8 mouse cellular contexts compared by ENCODE assay signal in the genomic region with DNA sequence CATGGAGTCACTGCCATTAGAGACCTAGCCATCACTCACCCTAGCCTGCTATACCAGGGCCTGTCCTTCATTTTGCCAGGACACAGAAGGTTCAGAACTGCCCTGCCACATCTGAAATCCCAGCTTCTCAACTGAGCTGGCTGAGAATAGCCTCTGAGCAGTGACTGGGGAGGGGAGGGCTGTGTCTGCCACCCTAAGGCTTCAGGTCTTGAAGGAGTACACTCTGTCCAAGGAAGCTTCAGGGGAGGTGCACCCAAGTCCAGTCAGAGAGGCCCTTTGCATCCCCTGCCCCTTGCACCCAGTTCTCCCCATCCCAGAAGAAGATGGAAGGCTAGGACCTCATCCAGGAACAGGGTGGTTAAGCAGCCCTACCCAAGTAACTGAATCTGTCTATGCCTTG. TPM values are rescaled to one million over a fixed set of nuclear protein-coding genes. Genes with fewer than 3 reads are reported as not detected.
DNase-seq lines count a peak whose midpoint lies in the region; ATAC-seq and TF ChIP-seq lines count a peak whose summit lies in the region.

No protein-coding gene starts in this region.

- no peak for TF ChIP-seq CTCF in kidney, postnatal 0 days (IDR thresholded peaks at IDR 0.05; ENCODE audit: low read depth)
- TF ChIP-seq CTCF in heart, postnatal 0 days (IDR thresholded peaks at IDR 0.05; ENCODE audit: low read depth): no peak
- TF ChIP-seq CTCF in liver, postnatal 0 days (IDR thresholded peaks at IDR 0.05; ENCODE audit: low read depth): no peak

- no peaks in the 10 kb centered on the region for H3K27me3 ChIP-seq in kidney, postnatal 0 days (ENCODE audit: insufficient read depth, low read length)
- no peaks in the 10 kb centered on the region for H3K27me3 ChIP-seq in embryonic facial prominence, embryonic 14.5 days (replicated peaks; ENCODE audit: control insufficient read depth, insufficient read depth, low read length)
- H3K27me3 ChIP-seq in heart, postnatal 0 days (ENCODE audit: control insufficient read depth, insufficient read depth, low read length): no peaks in the 10 kb centered on the region
- no peaks in the 10 kb centered on the region for H3K27me3 ChIP-seq in liver, postnatal 0 days (ENCODE audit: insufficient read depth, low read length)

- H3K9ac ChIP-seq in kidney, postnatal 0 days (ENCODE audit: low read depth, low read length): peak overlapping the region; percentile 96
- H3K9ac ChIP-seq in embryonic facial prominence, embryonic 14.5 days (ENCODE audit: low read depth, low read length): peak overlapping the region; percentile 91
- H3K9ac ChIP-seq in heart, postnatal 0 days (replicated peaks; ENCODE audit: low read depth, low read length): peak overlapping the region; percentile 91
- H3K9ac ChIP-seq in liver, postnatal 0 days (replicated peaks): peak overlapping the region; percentile 81

- no peaks in the 10 kb centered on the region for H3K36me3 ChIP-seq in kidney, postnatal 0 days (ENCODE audit: insufficient read depth, low read length)
- H3K36me3 ChIP-seq in embryonic facial prominence, embryonic 14.5 days (ENCODE audit: control insufficient read depth, insufficient read depth, low read length): peaks cover 37% of the 10 kb centered on the region; the same call in 1 of the 2 replicates
- H3K36me3 ChIP-seq in heart, postnatal 0 days (replicated peaks; ENCODE audit: control insufficient read depth, insufficient read depth, low read length): peaks cover 14% of the 10 kb centered on the region
- H3K36me3 ChIP-seq in liver, postnatal 0 days (replicated peaks; ENCODE audit: insufficient read depth, low read length): peaks cover 13% of the 10 kb centered on the region

- DNase-seq in kidney, postnatal 0 days (ENCODE audit: low spot score): no peak
- no peak for DNase-seq in kidney, adult 11 months
- DNase-seq in embryonic facial prominence, embryonic 14.5 days (ENCODE audit: low spot score): no peak
- DNase-seq in heart, postnatal 0 days (ENCODE audit: low spot score): no peak
- no peak for DNase-seq in liver, postnatal 0 days
- DNase-seq in spleen, adult 12 weeks (ENCODE audit: low spot score): no peak
- no peak for DNase-seq in frontal cortex, postnatal 25 days (ENCODE audit: low spot score in 2 of 2)
- no peak for DNase-seq in ovary, postnatal 36 days (ENCODE audit: low spot score)

- no peak for ATAC-seq in kidney, postnatal 0 days (replicated peaks; ENCODE audit: low FRiP score, low read depth)
- no peak for ATAC-seq in embryonic facial prominence, embryonic 14.5 days (ENCODE audit: low read depth)
- no peak for ATAC-seq in heart, postnatal 0 days (ENCODE audit: insufficient read depth, low read depth)
- ATAC-seq in liver, postnatal 0 days: no peak

- no peak overlapping the region for H3K27ac ChIP-seq in kidney, postnatal 0 days
- H3K27ac ChIP-seq in embryonic facial prominence, embryonic 14.5 days (replicated peaks; ENCODE audit: low read depth, low read length): no peak overlapping the region
- H3K27ac ChIP-seq in heart, postnatal 0 days (ENCODE audit: low read depth): 0 out of 2 replicates have a peak overlapping the region, but pooled peaks have one; percentile 97
- no peak overlapping the region for H3K27ac ChIP-seq in liver, postnatal 0 days (ENCODE audit: low read depth)

- peak overlapping the region; percentile 97 for H3K4me3 ChIP-seq in kidney, postnatal 0 days (replicated peaks; ENCODE audit: low read depth, low read length)
- peak overlapping the region; percentile 95 for H3K4me3 ChIP-seq in embryonic facial prominence, embryonic 14.5 days (ENCODE audit: low read depth, low read length)
- H3K4me3 ChIP-seq in heart, postnatal 0 days (ENCODE audit: low read depth, low read length): peak overlapping the region; percentile 87
- peak overlapping the region; percentile 87 for H3K4me3 ChIP-seq in liver, postnatal 0 days (ENCODE audit: low read depth, low read length)

- H3K4me1 ChIP-seq in kidney, postnatal 0 days (replicated peaks; ENCODE audit: insufficient read depth, low read length): peaks cover 24% of the 10 kb centered on the region
- H3K4me1 ChIP-seq in embryonic facial prominence, embryonic 14.5 days (ENCODE audit: control insufficient read depth, insufficient read depth, low read length): peaks cover 36% of the 10 kb centered on the region
- peaks cover 56% of the 10 kb centered on the region for H3K4me1 ChIP-seq in heart, postnatal 0 days (ENCODE audit: control insufficient read depth, insufficient read depth)
- H3K4me1 ChIP-seq in liver, postnatal 0 days (ENCODE audit: insufficient read depth): peaks cover 50% of the 10 kb centered on the region

- peak overlapping the region; percentile 90 for H3K4me2 ChIP-seq in kidney, postnatal 0 days (ENCODE audit: low read length)
- peak overlapping the region; percentile 53 for H3K4me2 ChIP-seq in embryonic facial prominence, embryonic 14.5 days (ENCODE audit: low read depth, low read length)
- peak overlapping the region; percentile 87 for H3K4me2 ChIP-seq in heart, postnatal 0 days (ENCODE audit: low read depth, low read length)
- H3K4me2 ChIP-seq in liver, postnatal 0 days (ENCODE audit: low read depth, low read length): peak overlapping the region; percentile 97

- H3K9me3 ChIP-seq in kidney, postnatal 0 days (replicated peaks; ENCODE audit: low read length): no peaks in the 10 kb centered on the region
- H3K9me3 ChIP-seq in embryonic facial prominence, embryonic 14.5 days (ENCODE audit: control insufficient read depth, low read length): no peaks in the 10 kb centered on the region
- no peaks in the 10 kb centered on the region for H3K9me3 ChIP-seq in heart, postnatal 0 days (replicated peaks; ENCODE audit: control insufficient read depth, low read length)
- no peaks in the 10 kb centered on the region for H3K9me3 ChIP-seq in liver, postnatal 0 days (ENCODE audit: low read length)

- TF ChIP-seq EP300 in heart, postnatal 0 days (IDR thresholded peaks at IDR 0.05; ENCODE audit: low read depth): no peak
- no peak for TF ChIP-seq EP300 in liver, postnatal 0 days (IDR thresholded peaks at IDR 0.05; ENCODE audit: low read depth)

RNA-seq across cellular contexts. Expression of a gene that starts 1.7 kb away (rescaled TPM):
- polyA plus RNA-seq in kidney, postnatal 0 days (2015; fragmentation: Nextera tagmentation; extraction: Ambion mirVana): 34.6 and 35.7 TPM in 2 replicates
- 53.5 and 53.7 TPM in 2 replicates for polyA plus RNA-seq in embryonic facial prominence, embryonic 14.5 days (2014; fragmentation: Nextera tagmentation; extraction: Ambion mirVana)
- 104 and 114 TPM in 2 replicates for total RNA-seq in heart, postnatal 0 days (2014; rRNA removed; ENCODE audit: low replicate concordance)
- polyA plus RNA-seq in heart, postnatal 0 days (2015; fragmentation: Nextera tagmentation; extraction: Ambion mirVana): 22.5 and 24.5 TPM in 2 replicates
- polyA plus RNA-seq in liver, postnatal 0 days (2015; fragmentation: Nextera tagmentation; extraction: Ambion mirVana): 7.5 and 9.4 TPM in 2 replicates

RNA-seq across cellular contexts. Expression of a gene that starts 16.5 kb away (rescaled TPM):
- polyA plus RNA-seq in kidney, postnatal 0 days (2015; fragmentation: Nextera tagmentation; extraction: Ambion mirVana): 22.3 and 25.7 TPM in 2 replicates
- polyA plus RNA-seq in embryonic facial prominence, embryonic 14.5 days (2014; fragmentation: Nextera tagmentation; extraction: Ambion mirVana): 26.8 and 28.3 TPM in 2 replicates
- total RNA-seq in heart, postnatal 0 days (2014; rRNA removed; ENCODE audit: low replicate concordance): 5.6 and 17.9 TPM in 2 replicates
- polyA plus RNA-seq in heart, postnatal 0 days (2015; fragmentation: Nextera tagmentation; extraction: Ambion mirVana): 11.4 and 11.6 TPM in 2 replicates
- 12.3 and 14.0 TPM in 2 replicates for polyA plus RNA-seq in liver, postnatal 0 days (2015; fragmentation: Nextera tagmentation; extraction: Ambion mirVana)

RNA-seq across cellular contexts. Expression of a gene that starts 16.5 kb away (rescaled TPM):
- 0.23 and 0.55 TPM in 2 replicates for polyA plus RNA-seq in kidney, postnatal 0 days (2015; fragmentation: Nextera tagmentation; extraction: Ambion mirVana)
- polyA plus RNA-seq in embryonic facial prominence, embryonic 14.5 days (2014; fragmentation: Nextera tagmentation; extraction: Ambion mirVana): 0.94 and 1.9 TPM in 2 replicates
- total RNA-seq in heart, postnatal 0 days (2014; rRNA removed; ENCODE audit: low replicate concordance): 0.19 TPM in 1 of 2 replicates, not detected in the other
- polyA plus RNA-seq in heart, postnatal 0 days (2015; fragmentation: Nextera tagmentation; extraction: Ambion mirVana): 0.54 and 1.3 TPM in 2 replicates
- polyA plus RNA-seq in liver, postnatal 0 days (2015; fragmentation: Nextera tagmentation; extraction: Ambion mirVana): 0.38 and 0.47 TPM in 2 replicates
